Mouse (Mus musculus) ES-Bruce4 (cell line): ENCODE results near the gene Naga.

Source experiments
- CTCF ChIP-seq: IDR thresholded peaks from one replicate; pipeline ENCODE4 v1.8.1; 2011; ENCODE audit warnings: low read depth, low read length
- EP300 ChIP-seq: IDR thresholded peaks from 2 replicates; pipeline ENCODE4 v1.6.1; 2011; ENCODE audit warnings: low read depth, low read length; ENCODE audit not compliant: insufficient read depth
- POLR2A ChIP-seq: IDR thresholded peaks from one replicate; pipeline ENCODE4 v1.8.1; 2011; ENCODE audit warnings: low read length; ENCODE audit not compliant: insufficient read depth

GRCm38 (mm10) chr15:82298764-82299561 lies 39.8 kb downstream of the Naga start, which contains the start of gene Wbp2nl:
- TF ChIP-seq CTCF = no peak
- TF ChIP-seq POLR2A = no peak
- TF ChIP-seq EP300 = no peak
